Mouse (Mus musculus): Measurements from ENCODE around the gene Gm10644.

DNA sequence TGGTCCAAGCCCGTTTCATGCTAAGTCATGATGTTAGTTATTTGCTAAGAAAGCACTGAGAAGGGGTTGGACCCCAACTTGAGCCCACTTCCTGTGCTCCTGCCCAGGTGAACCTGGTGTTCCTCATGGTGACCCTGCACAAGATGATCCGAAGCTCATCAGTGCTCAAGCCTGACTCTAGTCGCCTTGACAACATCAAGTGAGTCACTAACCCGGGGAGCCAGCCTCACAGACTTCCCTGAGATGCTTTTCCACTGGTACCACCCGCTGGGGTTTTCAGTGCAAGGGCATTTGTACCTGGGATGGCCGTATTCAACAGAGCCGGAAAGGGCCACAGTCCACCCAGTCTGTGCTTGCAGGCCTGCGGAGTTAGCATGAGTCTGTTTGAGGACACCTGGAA, 19.6 kb downstream of the Gm10644 start:
- TF ChIP-seq CTCF (IDR thresholded peaks at IDR 0.05; ENCODE audit: borderline replicate concordance, extremely low read depth, insufficient read depth, insufficient read length) (no peak), POLR2A (IDR thresholded peaks at IDR 0.05; ENCODE audit: borderline replicate concordance, extremely low read depth, insufficient read depth, insufficient read length, poor library complexity, severe bottlenecking) (no peak)
